Mouse (Mus musculus): ENCODE results near the gene Fut8. TPM values are rescaled to one million over a fixed set of nuclear protein-coding genes. Genes with fewer than 3 reads are reported as not detected.
A peak's percentile ranks its signal among the peaks of the same experiment; 100 is the strongest.

The Fut8 gene
- total and polyA plus RNA-seq, 3 experiments: 60.6 to 124 (median 86.0) TPM

GRCm38 (mm10) chr12:77507770-77508169 lies 269.8 kb downstream of the Fut8 start:
- no peak overlapping the region for H3K27ac ChIP-seq (ENCODE audit: insufficient read depth, low read depth)
- peak overlapping the region; percentile 11; the same call in 1 of the 2 replicates for H3K4me2 ChIP-seq (ENCODE audit: insufficient read depth, low read depth, poor library complexity, severe bottlenecking)
- no peaks in the 10 kb centered on the region for H3K79me2 ChIP-seq (replicated peaks; ENCODE audit: control insufficient read depth, extremely low read depth, insufficient read depth, poor library complexity, severe bottlenecking)
- H3K9me3 ChIP-seq (replicated peaks; ENCODE audit: low read length): no peaks in the 10 kb centered on the region
- H3K9ac ChIP-seq (ENCODE audit: insufficient read depth, low read depth): no peak overlapping the region
- TF ChIP-seq KAT2A (IDR thresholded peaks at IDR 0.05; ENCODE audit: insufficient replicate concordance, low read length): no peak
- no peak for TF ChIP-seq CTCF (conservative IDR thresholded peaks at IDR 0.05 in 1 of 2, IDR thresholded peaks at IDR 0.05 in 1 of 2; ENCODE audit: low read depth in 2 of 2, low read length in 2 of 2)
- TF ChIP-seq ZKSCAN1 (IDR thresholded peaks at IDR 0.05; ENCODE audit: borderline replicate concordance, low read depth, low read length): no peak
- no peak for TF ChIP-seq SIN3A (IDR thresholded peaks at IDR 0.05; ENCODE audit: low read length)
- no peak for TF ChIP-seq BHLHE40 (IDR thresholded peaks at IDR 0.05; ENCODE audit: low read depth, low read length)
- TF ChIP-seq MXI1 (IDR thresholded peaks at IDR 0.05; ENCODE audit: low read depth, low read length): no peak
- no peak for TF ChIP-seq TBP (conservative IDR thresholded peaks at IDR 0.05; ENCODE audit: low read depth, low read length)
- TF ChIP-seq ELF1 (IDR thresholded peaks at IDR 0.05; ENCODE audit: low read depth, low read length): no peak
- no peak for TF ChIP-seq RCOR1 (conservative IDR thresholded peaks at IDR 0.05; ENCODE audit: low read depth, low read length)
- no peak for TF ChIP-seq MYC (IDR thresholded peaks at IDR 0.05; ENCODE audit: low read depth, low read length)
- no peak for TF ChIP-seq JUN (IDR thresholded peaks at IDR 0.05; ENCODE audit: insufficient read depth, low read depth, low read length)
- TF ChIP-seq ZNF384 (IDR thresholded peaks at IDR 0.05; ENCODE audit: low read depth, low read length): no peak
- TF ChIP-seq E2F4 (IDR thresholded peaks at IDR 0.05; ENCODE audit: insufficient replicate concordance, low read depth, low read length): no peak
- TF ChIP-seq EP300 (IDR thresholded peaks at IDR 0.05; ENCODE audit: low read length): no peak
- peaks cover 4 to 5% of the 10 kb centered on the region in 2 experiments; a peak in 3 of 4 replicates for H3K4me1 ChIP-seq (ENCODE audit: control insufficient read depth in 1 of 2, insufficient read depth in 2 of 2)
- in situ Hi-C loops (cut with MboI; ENCODE audit: low pct_ligation_motif_present, low pct_unique_long_range_greater_than_20kb, low sequenced_read_pairs): no loop called here
- dilution Hi-C loops (cut with MboI; ENCODE audit: extremely low pct_ligation_motif_present, extremely low pct_unique_long_range_greater_than_20kb, low sequenced_read_pairs): no loop called here
- H3K4me3 ChIP-seq (replicated peaks in 1 of 3; ENCODE audit: low read depth in 2 of 3, low read length in 2 of 3, poor library complexity in 1 of 3): peak overlapping the region in 1 of 3 experiments; percentile 48
- no peak for DNase-seq (ENCODE audit: extremely low read depth)
- H3K36me3 ChIP-seq (replicated peaks in 1 of 2; ENCODE audit: control insufficient read depth in 1 of 2, insufficient read depth in 1 of 2, low read length in 1 of 2): no peaks in the 10 kb centered on the region
- H3K27me3 ChIP-seq (replicated peaks): no peaks in the 10 kb centered on the region

- TF ChIP-seq E2F4 (IDR thresholded peaks at IDR 0.05; ENCODE audit: insufficient replicate concordance, low read depth, low read length) (no peak), ZMIZ1 (IDR thresholded peaks at IDR 0.05; ENCODE audit: low read depth, low read length) (no peak), BHLHE40 (IDR thresholded peaks at IDR 0.05; ENCODE audit: low read depth, low read length) (no peak), UBTF (IDR thresholded peaks at IDR 0.05; ENCODE audit: low read depth, low read length) (no peak), CHD2 (IDR thresholded peaks at IDR 0.05; ENCODE audit: low read length) (no peak), TCF12 (IDR thresholded peaks at IDR 0.05; ENCODE audit: low read depth, low read length) (no peak), ETS1 (conservative IDR thresholded peaks at IDR 0.05; ENCODE audit: low read depth, low read length) (no peak), NRF1 (IDR thresholded peaks at IDR 0.05; ENCODE audit: low read depth, low read length) (no peak), GABPA (IDR thresholded peaks at IDR 0.05; ENCODE audit: insufficient replicate concordance, low read depth, low read length) (no peak), RCOR1 (conservative IDR thresholded peaks at IDR 0.05; ENCODE audit: low read depth, low read length) (no peak), POLR2AphosphoS2 (IDR thresholded peaks at IDR 0.05; ENCODE audit: low read depth, low read length) (no peak), PAX5 (IDR thresholded peaks at IDR 0.05; ENCODE audit: low read length) (no peak), JUN (IDR thresholded peaks at IDR 0.05; ENCODE audit: insufficient read depth, low read depth, low read length) (no peak), NELFE (IDR thresholded peaks at IDR 0.05; ENCODE audit: low read depth, low read length) (no peak), MAZ (IDR thresholded peaks at IDR 0.05; ENCODE audit: low read depth, low read length) (no peak), CHD1 (IDR thresholded peaks at IDR 0.05; ENCODE audit: low read depth, low read length) (no peak), EP300 (IDR thresholded peaks at IDR 0.05; ENCODE audit: low read length) (no peak)
- Histone ChIP-seq H3K27ac (ENCODE audit: insufficient read depth, low read depth) (no peak overlapping the region), H3K9ac (ENCODE audit: insufficient read depth, low read depth) (no peak overlapping the region), H3K79me2 (replicated peaks; ENCODE audit: control insufficient read depth, extremely low read depth, insufficient read depth, poor library complexity, severe bottlenecking) (no peaks in the 10 kb centered on the region), H3K4me1 (ENCODE audit: control insufficient read depth in 1 of 2, insufficient read depth in 2 of 2) (peaks cover 0 to 5% of the 10 kb centered on the region in 2 experiments; a peak in 2 of 4 replicates), H3K36me3 (replicated peaks in 1 of 2; ENCODE audit: control insufficient read depth in 1 of 2, insufficient read depth in 1 of 2, low read length in 1 of 2) (no peaks in the 10 kb centered on the region), H3K4me3 (replicated peaks in 1 of 3; ENCODE audit: low read depth in 2 of 3, low read length in 2 of 3, poor library complexity in 1 of 3) (no peak overlapping the region), H3K27me3 (replicated peaks) (no peaks in the 10 kb centered on the region), H3K9me3 (replicated peaks; ENCODE audit: low read length) (no peaks in the 10 kb centered on the region), H3K4me2 (ENCODE audit: insufficient read depth, low read depth, poor library complexity, severe bottlenecking) (no peak overlapping the region)
- no peak for DNase-seq (ENCODE audit: extremely low read depth)
- dilution Hi-C loops (cut with MboI; ENCODE audit: extremely low pct_ligation_motif_present, extremely low pct_unique_long_range_greater_than_20kb, low sequenced_read_pairs) (no loop called here), in situ Hi-C loops (cut with MboI; ENCODE audit: low pct_ligation_motif_present, low pct_unique_long_range_greater_than_20kb, low sequenced_read_pairs) (no loop called here)
These were observed 272.8 kb downstream of the Fut8 start for GRCm38 (mm10) chr12:77510758-77511157.

All from CH12.LX (cell line).